Mouse (Mus musculus) E14TG2a.4 (cell line): ENCODE measurements at regions not wholly inside any gene's neighbourhood (a gene's known extent, or its start where the extent isn't known, plus 50 kb on each side); places are given as distances from the start of the nearest gene placed in this dataset.

Source experiments
- CTCF ChIP-seq: conservative IDR thresholded peaks from 2 replicates; pipeline ENCODE4 v1.5.1; 2014; ENCODE audit warnings: low read length
- NANOG ChIP-seq: IDR thresholded peaks from 2 replicates; pipeline ENCODE4 v1.6.1; 2014; ENCODE audit warnings: borderline replicate concordance, low read length, mixed read lengths
- POU5F1 ChIP-seq: IDR thresholded peaks from 2 replicates; pipeline ENCODE4 v1.6.1; 2014; ENCODE audit warnings: low read length, borderline replicate concordance

- no peak for TF ChIP-seq CTCF
- no peak for TF ChIP-seq NANOG
- TF ChIP-seq POU5F1 = no peak
These were observed 215.3 kb downstream of the Rab10 start for GRCm38 (mm10) chr12:3094509-3094908.
